Mouse (Mus musculus) CD4-positive, CD25-positive, alpha-beta regulatory T cell, adult 2 months (primary cell): ENCODE data around the gene Fmnl2.
A peak's percentile ranks its signal among the peaks of the same experiment; 100 is the strongest.

Source experiments
- DNase-seq: peaks from one replicate; pipeline ENCODE4 v3.0.0-alpha.2; 2012; ENCODE audit warnings: low read depth, low spot score

Gene Fmnl2

DNA sequence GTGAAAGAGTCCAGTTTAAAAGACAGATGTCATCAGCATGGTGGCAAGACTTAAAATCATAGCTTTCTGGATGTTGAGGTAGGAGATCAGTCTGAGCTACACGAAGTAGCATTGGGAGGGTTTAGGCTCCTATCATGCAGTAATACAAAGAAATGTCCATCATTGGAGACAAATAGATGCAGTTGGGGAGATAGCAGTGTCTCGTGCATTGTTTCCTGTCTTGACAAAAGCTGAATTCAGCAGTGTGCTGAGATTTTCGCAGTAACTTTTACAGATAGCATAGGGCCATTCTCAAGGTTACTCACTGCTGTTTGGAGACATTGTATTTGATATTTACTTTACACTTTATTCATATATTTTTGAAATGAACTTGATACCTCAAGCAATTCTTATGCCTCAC lies 128.7 kb downstream of the Fmnl2 start:
- no peak for DNase-seq

DNA sequence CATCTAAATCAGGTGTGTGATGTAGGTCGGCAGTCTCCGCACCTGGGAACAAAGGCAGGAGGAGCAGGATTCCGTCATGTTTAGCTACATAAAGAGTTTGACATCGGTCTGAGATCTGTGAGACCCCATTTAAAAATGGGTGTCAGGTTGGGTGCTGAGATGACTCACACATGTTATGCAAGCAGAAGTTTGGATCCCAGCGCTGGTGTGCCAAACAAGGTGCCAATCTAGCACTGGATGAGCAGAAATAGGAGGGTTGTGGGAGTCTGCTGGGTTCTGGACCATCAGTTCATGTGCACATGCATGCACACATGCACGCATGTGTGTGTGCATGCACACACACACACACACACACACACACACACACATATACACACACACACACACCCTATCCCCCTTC lies 129.4 kb downstream of the Fmnl2 start:
- no peak for DNase-seq

DNA sequence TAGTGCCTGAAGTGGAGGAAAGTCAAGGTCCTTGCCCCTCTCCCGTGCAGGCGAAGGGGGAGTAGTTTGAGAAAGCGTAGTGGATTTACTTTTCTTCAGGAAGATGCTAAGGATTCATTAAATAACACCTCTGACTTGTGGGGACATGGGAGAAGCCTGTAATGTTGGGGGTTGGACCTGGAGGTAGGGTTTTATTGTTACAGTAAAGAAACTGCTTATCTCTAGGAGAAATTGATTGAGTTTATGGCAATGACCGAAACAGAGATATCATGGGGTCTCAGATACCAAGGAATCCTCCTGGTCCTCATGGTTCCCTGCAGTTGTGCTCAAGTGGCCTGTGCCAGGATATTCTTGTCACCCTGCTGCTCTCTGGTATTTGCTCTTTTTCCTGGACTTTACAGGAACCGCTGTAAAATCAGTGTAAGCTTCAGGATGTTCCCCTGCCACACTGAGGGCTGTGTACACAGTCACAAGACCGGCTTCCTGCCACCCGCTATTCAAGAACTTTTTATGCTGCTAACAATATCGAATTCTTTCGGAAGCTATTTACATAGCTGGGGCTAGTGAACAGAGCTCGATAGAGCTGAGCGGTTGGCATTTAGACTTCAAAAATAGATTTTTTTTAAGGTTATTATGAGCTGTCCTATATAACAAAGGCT lies 130.1 kb downstream of the Fmnl2 start:
- no peak for DNase-seq

DNA sequence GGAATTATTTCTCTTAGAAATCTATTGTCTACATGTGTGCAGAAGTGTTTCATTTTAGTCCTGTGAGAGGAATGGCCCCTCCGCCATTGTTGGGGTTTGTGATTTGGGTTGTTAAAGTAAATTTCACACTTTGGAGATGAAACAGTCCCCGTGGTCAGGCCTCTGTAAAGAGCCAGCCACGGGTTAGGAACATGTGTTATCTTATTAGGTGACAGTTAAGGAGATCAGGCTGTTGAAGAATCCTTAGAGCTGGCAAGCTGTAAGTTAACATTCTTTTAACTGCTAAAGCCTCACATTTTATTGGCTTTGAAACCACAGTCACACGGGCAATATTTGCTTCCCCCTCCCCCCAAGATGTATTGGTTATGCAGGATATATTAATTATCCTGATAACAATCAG lies 131.7 kb downstream of the Fmnl2 start:
- no peak for DNase-seq

DNA sequence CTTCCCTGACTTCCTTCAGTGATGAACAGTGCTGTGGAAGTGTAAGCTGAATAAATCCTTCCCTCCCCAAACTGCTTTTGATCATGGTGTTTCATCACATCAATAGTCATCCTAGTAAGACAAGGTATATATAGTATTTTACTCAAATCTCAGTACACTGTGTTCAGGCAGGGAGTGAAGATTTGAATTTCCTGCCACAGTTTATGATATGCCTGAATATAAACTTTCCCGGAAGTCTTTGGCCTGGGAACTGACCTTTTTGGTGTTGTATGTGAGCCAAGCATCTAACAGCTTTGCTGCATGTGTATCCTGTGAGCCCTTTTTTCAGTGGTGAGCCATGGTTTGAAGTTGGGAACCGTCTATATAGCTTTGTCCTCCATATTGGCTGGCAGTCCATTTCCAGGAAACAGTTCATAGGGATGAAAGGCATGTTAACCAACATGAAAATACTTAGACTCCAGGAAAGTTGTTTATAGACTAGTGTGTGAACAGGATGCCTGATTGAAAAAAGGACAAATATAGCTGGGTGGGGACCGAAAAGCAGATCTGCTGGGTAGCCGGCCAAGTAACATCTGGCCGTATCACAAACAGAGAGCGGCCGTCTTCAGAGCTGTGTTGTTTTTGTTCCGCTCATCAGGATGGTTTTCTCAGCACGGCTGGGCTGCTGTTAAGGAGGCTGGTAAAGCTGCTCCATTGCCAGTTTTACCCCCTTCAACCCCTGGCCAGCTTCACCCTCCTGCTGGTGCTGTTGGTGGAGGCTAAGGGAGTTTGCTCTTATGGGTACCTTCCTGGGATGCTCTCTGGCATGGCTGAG lies 133.4 kb downstream of the Fmnl2 start:
- DNase-seq = no peak

DNA sequence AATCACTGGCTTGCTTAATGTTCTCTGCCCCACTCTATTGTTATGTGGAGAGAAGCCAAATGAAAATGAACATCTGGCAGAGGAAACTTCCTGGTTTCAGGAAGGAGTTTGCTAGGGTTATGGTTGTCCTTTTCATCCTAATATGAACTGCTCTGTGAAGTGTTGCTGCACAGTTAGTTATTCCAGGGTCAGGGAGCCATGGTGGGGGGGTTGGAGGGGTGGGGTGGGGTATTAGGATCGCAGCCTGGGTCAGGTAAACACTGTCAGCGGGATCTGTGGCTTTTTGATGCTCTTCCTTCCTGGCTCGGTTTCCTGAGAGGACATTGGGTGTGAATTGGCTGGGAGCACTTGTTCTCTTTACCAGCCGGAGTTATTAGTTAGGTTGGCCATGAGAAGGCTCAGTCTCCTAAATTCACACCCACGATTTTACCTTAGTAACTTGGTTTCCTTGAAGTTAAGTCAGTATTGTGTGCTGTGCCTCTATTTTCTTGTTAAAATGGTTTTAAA lies 134.1 kb downstream of the Fmnl2 start:
- no peak for DNase-seq

DNA sequence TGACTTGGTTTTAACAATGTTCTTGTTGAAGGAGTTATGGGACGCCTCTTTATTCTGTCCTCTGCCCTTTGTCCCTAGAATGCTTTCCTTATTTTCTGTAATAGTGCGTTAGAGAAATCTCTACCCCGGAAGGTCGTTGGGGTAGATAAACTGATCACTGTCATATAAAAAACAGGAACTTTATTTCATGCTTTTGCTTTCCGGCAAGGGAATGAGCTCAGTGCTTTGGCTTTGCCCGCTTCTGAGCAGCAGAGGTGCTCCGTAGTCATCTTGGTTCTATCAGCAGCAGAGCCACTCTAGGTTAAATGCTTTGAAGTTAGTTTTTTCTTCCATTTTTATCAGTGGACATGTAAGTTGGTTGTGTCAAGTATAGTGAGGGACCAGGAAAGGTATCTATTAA lies 135.6 kb downstream of the Fmnl2 start:
- DNase-seq = no peak

DNA sequence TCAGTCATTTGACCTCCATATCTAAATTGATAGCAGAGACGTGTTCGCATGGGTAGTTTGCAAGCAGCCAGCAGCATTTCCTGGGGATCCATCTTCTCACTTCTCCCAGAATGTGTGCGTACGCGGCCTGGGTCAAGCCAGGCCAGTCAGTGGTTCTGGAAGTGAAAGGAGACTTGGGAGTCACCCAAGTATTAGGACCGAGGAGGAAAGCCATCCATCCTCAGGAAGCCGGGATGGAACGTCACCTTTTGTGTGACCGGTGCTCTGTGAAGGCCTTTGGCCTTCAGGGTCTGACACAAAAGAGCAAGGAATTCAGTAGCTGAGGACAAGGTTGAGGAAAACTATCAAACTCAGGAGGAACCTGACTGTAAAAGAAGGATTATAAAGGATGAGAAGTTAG lies 136.9 kb downstream of the Fmnl2 start:
- no peak for DNase-seq

DNA sequence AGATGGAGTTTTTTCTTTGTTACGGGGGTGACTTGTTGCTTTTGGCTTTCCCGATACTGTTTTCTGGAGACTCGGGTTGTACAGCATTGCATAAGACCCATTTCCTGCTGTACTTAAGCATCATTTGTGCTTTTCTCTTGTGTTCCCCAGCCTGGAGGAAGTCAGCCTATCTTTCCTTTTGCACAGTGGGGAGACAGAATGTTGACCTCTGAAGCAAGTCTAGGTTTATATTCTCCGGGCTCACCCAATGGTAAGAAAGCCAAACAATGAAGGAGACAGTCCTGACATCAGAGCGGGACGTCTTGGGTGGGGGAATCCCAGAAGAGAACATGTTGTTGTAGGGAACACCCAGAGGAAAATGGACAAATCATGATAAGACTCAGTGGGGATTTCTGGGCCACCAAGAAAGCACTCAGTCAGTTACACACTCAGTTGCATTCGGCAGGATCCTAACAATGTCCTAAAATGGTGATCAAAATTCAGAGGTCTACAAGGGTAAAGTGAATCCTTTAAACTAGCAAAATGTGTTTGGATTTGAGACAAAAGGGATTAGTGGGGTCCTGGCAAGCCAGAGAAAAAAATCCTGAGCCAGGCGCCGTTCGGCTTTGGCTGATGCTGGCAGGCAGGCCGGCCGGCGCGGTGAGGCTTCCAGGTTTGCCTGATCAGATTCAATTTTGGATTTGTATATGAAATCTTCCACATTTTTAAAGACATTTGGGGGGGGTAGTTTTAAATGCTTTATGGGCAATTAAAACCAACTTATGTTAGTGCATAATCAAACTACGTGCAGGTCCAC lies 140.5 kb downstream of the Fmnl2 start:
- no peak for DNase-seq

DNA sequence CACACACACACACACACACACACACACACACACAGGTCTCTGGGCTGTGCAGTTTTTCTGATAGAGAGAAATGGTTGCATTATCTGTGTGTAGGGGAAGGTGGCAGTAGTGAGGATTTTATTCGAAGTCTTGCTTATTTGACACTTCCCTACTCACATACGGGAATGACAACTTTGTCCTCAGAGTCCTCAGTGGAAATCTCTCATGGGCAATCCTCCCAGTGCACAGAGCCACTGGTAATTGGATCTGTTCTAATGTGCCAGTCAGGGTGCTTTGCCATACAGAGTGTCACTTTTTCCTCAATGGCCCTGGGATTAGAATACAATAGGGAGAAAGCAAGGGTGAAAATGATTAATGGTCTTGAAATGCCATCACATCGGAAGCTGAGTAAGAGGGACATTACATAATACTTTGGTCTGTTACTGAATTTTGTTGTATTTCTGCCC lies 141.9 kb downstream of the Fmnl2 start:
- peak; percentile 7 for DNase-seq

DNA sequence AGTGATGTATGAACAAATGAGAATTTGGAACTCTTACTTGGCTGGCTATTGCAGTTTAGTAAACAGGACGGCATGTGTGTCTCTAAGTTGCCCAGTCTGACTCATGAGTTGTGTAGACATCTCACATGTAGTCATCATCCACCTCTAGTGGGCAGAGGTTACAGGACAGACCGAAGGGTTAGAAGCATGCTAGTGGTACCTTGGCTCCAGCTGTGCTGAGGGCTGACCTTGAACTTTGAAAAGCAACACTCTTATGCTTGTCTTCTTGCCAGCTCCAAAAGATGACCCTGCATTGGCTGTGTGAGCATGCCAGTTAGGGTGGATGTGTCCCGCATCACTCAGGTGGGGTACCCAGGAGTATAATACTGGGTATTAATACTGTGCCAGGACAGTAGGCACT lies 142.8 kb downstream of the Fmnl2 start:
- no peak for DNase-seq

DNA sequence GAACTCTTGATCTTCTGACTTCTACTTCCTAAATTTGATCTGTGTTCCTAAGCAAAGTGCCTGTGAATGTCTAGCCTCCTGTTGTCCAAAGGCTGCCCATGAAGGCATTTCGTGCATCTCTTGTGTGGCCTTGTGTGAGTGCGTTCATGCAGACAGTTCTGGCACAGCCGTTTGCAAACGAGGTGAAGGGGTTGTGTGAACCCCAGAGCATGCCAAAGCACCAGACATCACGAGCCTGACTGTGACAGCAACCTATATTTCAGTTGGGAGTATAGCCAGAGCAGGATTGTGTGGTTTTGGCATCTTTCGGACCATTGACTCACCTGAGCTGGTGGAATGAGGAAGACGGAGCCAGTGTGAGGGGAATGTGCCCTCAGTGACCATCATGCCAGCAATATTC lies 148.5 kb downstream of the Fmnl2 start:
- DNase-seq = no peak

DNA sequence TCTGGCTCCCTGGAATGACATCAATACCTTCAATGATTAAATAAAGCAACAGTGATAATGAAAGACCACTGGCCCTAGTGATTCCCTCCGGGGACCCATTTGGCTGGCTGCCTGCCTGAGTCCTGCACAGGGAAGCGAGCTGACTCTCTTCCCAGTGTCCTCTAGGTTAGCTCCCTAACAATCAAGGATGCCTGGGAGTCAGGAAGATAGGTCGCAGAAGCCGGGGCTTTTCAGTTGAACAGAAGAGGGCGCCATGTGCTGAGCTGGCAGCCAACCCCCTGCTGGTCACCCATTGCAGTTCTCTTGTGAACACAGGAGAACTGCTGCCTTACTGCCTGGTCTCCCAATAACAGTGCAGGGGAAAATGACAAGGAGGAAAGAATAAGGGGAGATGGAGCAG lies 149.5 kb downstream of the Fmnl2 start:
- peak; percentile 44 for DNase-seq

DNA sequence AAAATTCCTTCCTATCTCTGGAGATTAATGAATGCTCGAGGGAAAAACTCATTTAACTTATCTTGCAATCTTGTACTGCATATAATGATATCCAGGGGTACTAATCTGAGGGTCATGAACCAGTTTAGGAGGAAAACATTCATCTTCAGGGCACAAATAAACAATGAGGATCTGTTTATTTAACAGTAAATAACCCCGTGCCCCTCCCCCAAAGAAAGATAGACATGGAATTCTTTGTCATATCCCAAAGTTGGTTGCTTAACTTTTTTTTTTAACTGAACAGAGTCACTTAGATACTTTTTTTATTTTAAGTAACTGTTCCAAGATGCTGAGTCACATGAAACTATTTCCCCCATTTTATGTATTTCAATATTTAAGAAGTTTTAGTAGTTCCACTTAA lies 155.4 kb downstream of the Fmnl2 start:
- DNase-seq = no peak

DNA sequence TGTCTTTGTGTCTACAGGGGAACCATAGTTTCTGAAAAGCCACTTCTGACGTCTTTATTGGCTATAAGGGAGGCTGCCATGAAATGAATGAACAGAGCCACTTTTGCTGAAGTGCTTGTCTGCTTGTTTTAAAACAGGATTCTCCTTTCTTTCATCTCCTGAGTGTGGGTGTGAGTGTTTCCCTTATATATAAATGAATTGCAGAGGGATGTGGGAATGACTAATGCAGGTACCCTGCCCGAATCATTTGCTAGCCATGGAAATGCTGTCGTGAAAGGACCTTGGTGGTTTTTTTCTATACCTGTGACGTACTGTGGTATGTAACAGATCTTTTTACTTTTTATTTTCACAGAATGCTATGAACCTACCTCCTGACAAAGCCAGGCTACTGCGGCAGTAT lies 156.8 kb downstream of the Fmnl2 start:
- DNase-seq = no peak

DNA sequence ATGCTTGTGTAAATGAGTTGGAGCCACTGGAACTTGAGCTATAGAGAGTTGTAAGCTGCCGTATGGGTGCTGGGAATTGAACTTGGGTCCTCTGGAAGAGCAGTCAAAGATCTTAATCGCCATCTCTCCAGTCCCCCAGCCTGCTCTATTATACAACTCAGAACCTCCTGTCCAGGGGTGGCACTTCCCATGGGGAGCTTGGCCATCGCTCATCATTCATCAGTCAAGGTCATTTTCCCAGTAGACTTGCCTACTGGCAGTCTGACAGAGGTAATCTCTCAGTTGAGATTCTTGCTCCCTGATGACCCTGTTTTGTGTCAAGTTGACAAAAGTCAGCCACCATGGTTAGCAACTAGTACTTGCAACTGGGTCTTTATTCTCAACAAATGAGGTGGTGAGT lies 165.3 kb downstream of the Fmnl2 start:
- DNase-seq = no peak

DNA sequence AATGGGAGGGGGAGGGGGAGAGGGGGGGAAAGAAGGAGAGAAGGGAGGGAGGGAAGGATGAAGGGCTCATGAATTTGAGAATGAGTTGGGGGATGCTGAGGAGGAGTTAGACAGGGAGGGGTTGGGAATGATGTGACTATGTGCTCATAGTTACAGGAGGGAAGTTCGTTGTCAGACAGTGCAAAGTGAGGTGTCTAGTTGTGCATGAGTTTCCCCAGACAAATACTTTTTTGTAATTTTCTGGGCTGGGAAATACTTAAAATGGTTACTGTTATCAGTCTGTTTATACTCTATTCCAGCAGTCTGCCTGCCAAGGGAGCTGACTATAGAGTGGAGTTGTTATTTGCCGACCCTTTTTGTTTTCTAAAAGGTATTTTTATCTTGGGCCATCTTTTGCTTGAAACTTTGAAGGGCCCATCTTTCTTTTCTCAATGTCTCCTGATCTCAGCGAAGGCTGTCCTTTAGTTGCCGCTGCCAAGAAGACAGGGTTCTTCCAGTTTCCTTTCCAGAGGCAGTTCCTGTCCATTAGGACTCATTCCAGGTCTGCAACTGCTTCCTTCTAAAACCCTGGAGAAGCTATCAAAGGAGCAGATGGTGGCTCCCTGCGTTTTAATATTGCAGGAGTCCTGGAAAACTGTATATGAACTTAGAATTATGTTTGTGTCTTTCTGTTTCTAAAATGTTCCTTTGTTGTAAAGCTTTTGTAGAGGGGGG lies 168.6 kb downstream of the Fmnl2 start:
- DNase-seq = no peak

DNA sequence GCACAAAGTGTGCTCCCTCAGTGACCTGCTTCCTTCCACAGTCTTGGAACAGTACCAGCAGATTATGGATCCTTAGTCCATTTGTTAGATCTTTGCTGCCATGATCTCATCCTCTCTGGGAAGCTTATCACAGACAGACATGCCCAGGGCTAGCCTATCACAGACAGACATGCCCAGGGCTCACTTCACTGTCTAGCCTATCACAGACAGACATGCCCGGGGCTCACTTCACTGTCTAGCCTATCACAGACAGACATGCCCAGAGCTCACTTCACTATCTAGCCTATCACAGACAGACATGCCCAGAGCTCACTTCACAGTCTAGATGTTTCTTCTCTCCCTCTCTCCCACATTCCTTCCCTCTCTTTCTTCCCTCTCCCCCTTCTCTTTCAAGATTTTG lies 171.2 kb downstream of the Fmnl2 start:
- DNase-seq = no peak

DNA sequence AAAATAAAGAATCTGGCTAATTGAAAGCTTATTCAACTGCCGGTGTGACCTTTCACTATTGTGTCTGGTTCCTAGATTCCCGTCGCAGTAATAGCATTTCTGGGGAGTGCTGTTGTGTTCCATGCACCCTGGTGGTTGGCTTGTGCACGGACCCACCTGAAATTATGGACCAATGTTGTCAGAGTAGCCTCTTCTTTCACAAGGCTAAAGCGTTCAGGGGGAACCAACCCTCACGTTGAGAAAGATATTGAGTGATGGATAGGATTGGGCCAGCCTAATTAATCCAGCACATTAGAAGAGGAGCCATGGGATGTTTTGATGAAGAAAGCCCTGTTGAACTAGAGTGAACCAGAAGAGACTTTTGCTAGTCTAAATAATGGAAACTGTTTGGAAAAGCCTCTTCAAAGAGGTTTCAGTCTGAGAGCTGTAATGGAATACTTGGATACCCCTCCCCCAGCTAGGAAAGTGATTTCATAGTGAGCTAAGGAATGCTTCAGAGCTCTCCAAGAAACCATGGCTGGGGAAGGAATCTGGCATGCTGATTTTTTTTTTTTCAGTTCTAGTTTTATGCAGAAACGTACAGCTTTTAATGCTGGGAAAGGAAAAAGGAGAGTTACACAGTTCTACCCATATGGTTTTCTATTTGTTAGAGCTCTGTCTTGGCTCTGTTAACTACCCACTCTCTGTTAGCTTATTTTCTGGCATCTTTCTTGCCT lies 172.2 kb downstream of the Fmnl2 start:
- DNase-seq = no peak

DNA sequence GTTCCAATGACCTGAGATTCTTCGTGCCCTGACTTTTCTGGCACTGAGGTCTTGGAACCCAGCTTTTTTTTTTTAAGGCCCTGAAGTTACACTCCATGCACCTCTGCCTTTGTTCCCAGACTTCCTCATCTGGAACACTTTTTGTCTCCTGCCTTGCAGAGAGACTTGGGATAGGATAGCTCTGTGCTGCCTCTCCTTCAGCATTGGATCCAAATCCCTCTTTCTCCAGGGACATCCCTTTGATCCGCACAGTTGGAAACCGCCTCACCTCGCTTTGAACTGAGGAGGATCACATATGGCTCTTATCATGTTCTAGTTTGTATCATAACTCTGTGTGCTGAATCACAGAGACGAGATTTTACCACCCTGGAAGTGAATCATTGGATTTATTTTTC lies 172.8 kb downstream of the Fmnl2 start:
- DNase-seq = no peak

DNA sequence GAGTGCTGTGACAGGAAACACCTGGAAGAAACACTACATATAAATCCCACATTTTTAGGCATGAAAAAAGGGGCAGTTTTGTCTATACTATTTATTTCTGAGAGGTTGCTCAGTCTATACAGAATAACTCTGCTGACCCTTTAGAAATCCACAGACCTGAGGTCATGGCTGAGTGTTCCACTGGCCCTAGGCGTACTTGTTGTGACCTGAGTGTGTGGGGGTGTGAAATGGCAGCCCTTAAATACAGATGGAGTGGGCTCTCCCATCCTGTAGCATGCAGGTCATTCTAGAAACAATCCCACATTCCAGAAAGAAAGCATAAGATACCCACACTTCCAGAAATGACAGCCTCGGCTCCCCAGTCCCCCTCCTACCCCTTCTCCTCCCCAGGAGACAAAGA lies 180.6 kb downstream of the Fmnl2 start:
- DNase-seq = no peak
